ENCODE assay signal across 20 mouse cellular contexts in genomic region chr6:12977184-12977897, GRCm38 (mm10).
DNase-seq lines count a peak whose midpoint lies in the region; ATAC-seq and TF ChIP-seq lines count a peak whose summit lies in the region.
"Had no signal": no experiment of that assay in that cellular context is flagged by ENCODE, and none has a peak within 500 bp of the region (broad histone marks: within the 10 kb centered on the region; RNA-seq: fewer than 3 reads in every experiment).

No protein-coding gene starts in this region.

- no peak for DNase-seq in neural tube, embryonic 11.5 days (ENCODE audit: low spot score)
- DNase-seq in neural tube, embryonic 10.5 days (ENCODE audit: extremely low spot score, low spot score) = no peak
- peak; percentile 19 for DNase-seq in forebrain, postnatal 0 days
- DNase-seq in hindbrain, postnatal 0 days (ENCODE audit: low spot score) = peak; percentile 43
- no peak for DNase-seq in lung, adult 2 months
- no peak for DNase-seq in left cerebral cortex, adult 11 months (ENCODE audit: low spot score)
- DNase-seq: adrenal gland, postnatal 25 days; cerebellum, adult 9-11 months; gastrocnemius, postnatal 10 days; heart, adult 2 months; kidney, adult 9 months; kidney, postnatal 4 days; right cerebral cortex, postnatal 14 days; thymus, postnatal 14 days had no signal

- H3K9ac ChIP-seq in neural tube, embryonic 11.5 days (ENCODE audit: low read length) = no peak overlapping the region
- H3K9ac ChIP-seq in forebrain, postnatal 0 days = no peak overlapping the region
- no peak overlapping the region for H3K9ac ChIP-seq in hindbrain, postnatal 0 days (replicated peaks; ENCODE audit: low read length)
- no peak overlapping the region for H3K9ac ChIP-seq in neural tube, embryonic 13.5 days
- H3K9ac ChIP-seq: heart, embryonic 15.5 days; liver, embryonic 12.5 days; lung, embryonic 15.5 days had no signal

- WGBS in neural tube, embryonic 11.5 days = 74% methylated on average over 1 of the region's 1 CpGs
- 40% methylated on average over 1 of the region's 1 CpGs for WGBS in forebrain, postnatal 0 days
- 18% methylated on average over 1 of the region's 1 CpGs for WGBS in hindbrain, postnatal 0 days
- 41% methylated on average over 1 of the region's 1 CpGs for WGBS in neural tube, embryonic 13.5 days
- WGBS in lung, adult 2 months = 90% methylated on average over 1 of the region's 1 CpGs

- TF ChIP-seq POLR2A in lung, adult 2 months (IDR thresholded peaks at IDR 0.05; ENCODE audit: borderline replicate concordance, extremely low read depth, low read depth, low read length) = no peak

- no peak overlapping the region for H3K4me2 ChIP-seq in neural tube, embryonic 11.5 days (ENCODE audit: low read depth)
- H3K4me2 ChIP-seq in forebrain, postnatal 0 days (ENCODE audit: low read depth) = no peak overlapping the region
- no peak overlapping the region for H3K4me2 ChIP-seq in hindbrain, postnatal 0 days (ENCODE audit: low read depth, low read length)
- H3K4me2 ChIP-seq in neural tube, embryonic 13.5 days = no peak overlapping the region
- H3K4me2 ChIP-seq: heart, embryonic 15.5 days; liver, embryonic 12.5 days; lung, embryonic 15.5 days had no signal

- TF ChIP-seq CTCF in forebrain, postnatal 0 days (IDR thresholded peaks at IDR 0.05; ENCODE audit: low read depth) = no peak
- TF ChIP-seq CTCF in hindbrain, postnatal 0 days (IDR thresholded peaks at IDR 0.05; ENCODE audit: low read depth) = no peak
- TF ChIP-seq CTCF in lung, adult 2 months (IDR thresholded peaks at IDR 0.05; ENCODE audit: insufficient read depth, low read length) = no peak

- H3K36me3 ChIP-seq in neural tube, embryonic 11.5 days (ENCODE audit: control insufficient read depth, insufficient read depth, low read length) = no peaks in the 10 kb centered on the region
- no peaks in the 10 kb centered on the region for H3K36me3 ChIP-seq in forebrain, postnatal 0 days (ENCODE audit: insufficient read depth)
- H3K36me3 ChIP-seq in hindbrain, postnatal 0 days (ENCODE audit: insufficient read depth, low read length) = no peaks in the 10 kb centered on the region
- H3K36me3 ChIP-seq in neural tube, embryonic 13.5 days = no peaks in the 10 kb centered on the region
- H3K36me3 ChIP-seq: heart, embryonic 15.5 days; liver, embryonic 12.5 days; lung, embryonic 15.5 days had no signal

- H3K4me3 ChIP-seq in neural tube, embryonic 11.5 days (ENCODE audit: low read depth, low read length) = no peak overlapping the region
- no peak overlapping the region for H3K4me3 ChIP-seq in forebrain, postnatal 0 days (ENCODE audit: low read depth, low read length)
- H3K4me3 ChIP-seq in hindbrain, postnatal 0 days (ENCODE audit: low read length) = no peak overlapping the region
- H3K4me3 ChIP-seq in neural tube, embryonic 13.5 days = no peak overlapping the region
- H3K4me3 ChIP-seq in lung, adult 2 months (replicated peaks; ENCODE audit: extremely low read depth, low read depth, low read length) = no peak overlapping the region
- H3K4me3 ChIP-seq: heart, adult 2 months; heart, embryonic 15.5 days; liver, embryonic 12.5 days; lung, embryonic 15.5 days had no signal

- H3K9me3 ChIP-seq in neural tube, embryonic 11.5 days (ENCODE audit: control insufficient read depth, low read length) = no peaks in the 10 kb centered on the region
- no peaks in the 10 kb centered on the region for H3K9me3 ChIP-seq in forebrain, postnatal 0 days (ENCODE audit: low read length)
- H3K9me3 ChIP-seq in hindbrain, postnatal 0 days (ENCODE audit: low read length) = no peaks in the 10 kb centered on the region
- H3K9me3 ChIP-seq in neural tube, embryonic 13.5 days = no peaks in the 10 kb centered on the region
- H3K9me3 ChIP-seq: heart, embryonic 15.5 days; liver, embryonic 12.5 days; lung, embryonic 15.5 days had no signal

- ATAC-seq in neural tube, embryonic 11.5 days (ENCODE audit: insufficient read depth, low FRiP score, low TSS enrichment) = peak; percentile 65
- ATAC-seq in forebrain, postnatal 0 days = peak; percentile 86
- ATAC-seq in hindbrain, postnatal 0 days = no peak; the same call in 1 of the 2 replicates
- peak; percentile 84 for ATAC-seq in neural tube, embryonic 13.5 days (ENCODE audit: low read depth)
- ATAC-seq: liver, embryonic 12.5 days had no signal

- no peaks in the 10 kb centered on the region for H3K27me3 ChIP-seq in neural tube, embryonic 11.5 days (ENCODE audit: control insufficient read depth, insufficient read depth, low read length)
- no peaks in the 10 kb centered on the region for H3K27me3 ChIP-seq in forebrain, postnatal 0 days (ENCODE audit: insufficient read depth, low read length)
- no peaks in the 10 kb centered on the region for H3K27me3 ChIP-seq in hindbrain, postnatal 0 days (ENCODE audit: insufficient read depth, low read length)
- no peaks in the 10 kb centered on the region for H3K27me3 ChIP-seq in neural tube, embryonic 13.5 days
- H3K27me3 ChIP-seq: heart, embryonic 15.5 days; liver, embryonic 12.5 days; lung, embryonic 15.5 days had no signal

- no peak overlapping the region for H3K27ac ChIP-seq in neural tube, embryonic 11.5 days (ENCODE audit: low read depth, low read length)
- H3K27ac ChIP-seq in forebrain, postnatal 0 days (ENCODE audit: low read depth, low read length) = no peak overlapping the region
- no peak overlapping the region for H3K27ac ChIP-seq in hindbrain, postnatal 0 days
- H3K27ac ChIP-seq in neural tube, embryonic 13.5 days (replicated peaks) = peak overlapping the region; percentile 42; the same call in 1 of the 2 replicates
- H3K27ac ChIP-seq: heart, adult 2 months; heart, embryonic 15.5 days; liver, embryonic 12.5 days; lung, embryonic 15.5 days; macrophage; stomach, postnatal 0 days had no signal

- no peaks in the 10 kb centered on the region for H3K4me1 ChIP-seq in neural tube, embryonic 11.5 days (ENCODE audit: control insufficient read depth, insufficient read depth, low read length)
- 0 out of 2 replicates have a peak, but pooled peaks cover 3% of the 10 kb centered on the region for H3K4me1 ChIP-seq in forebrain, postnatal 0 days (ENCODE audit: insufficient read depth)
- no peaks in the 10 kb centered on the region for H3K4me1 ChIP-seq in hindbrain, postnatal 0 days (ENCODE audit: insufficient read depth, low read length)
- H3K4me1 ChIP-seq in neural tube, embryonic 13.5 days (replicated peaks) = peaks cover 11% of the 10 kb centered on the region
- no peaks in the 10 kb centered on the region for H3K4me1 ChIP-seq in lung, adult 2 months (ENCODE audit: control insufficient read depth, insufficient read depth, low read length)
- H3K4me1 ChIP-seq: heart, embryonic 15.5 days; liver, embryonic 12.5 days; lung, embryonic 15.5 days had no signal

Comparison
In these comparisons a context has a peak if more than half of its experiments do, and no peak if none do; other contexts are left out.
1. DNase-seq: peak in forebrain, postnatal 0 days (single experiment) and hindbrain, postnatal 0 days (single experiment); none in neural tube, embryonic 11.5 days (single experiment), neural tube, embryonic 10.5 days (single experiment), lung, adult 2 months (single experiment) and left cerebral cortex, adult 11 months (single experiment).